ENCODE assay signal across 11 mouse cellular contexts in the genomic region with DNA sequence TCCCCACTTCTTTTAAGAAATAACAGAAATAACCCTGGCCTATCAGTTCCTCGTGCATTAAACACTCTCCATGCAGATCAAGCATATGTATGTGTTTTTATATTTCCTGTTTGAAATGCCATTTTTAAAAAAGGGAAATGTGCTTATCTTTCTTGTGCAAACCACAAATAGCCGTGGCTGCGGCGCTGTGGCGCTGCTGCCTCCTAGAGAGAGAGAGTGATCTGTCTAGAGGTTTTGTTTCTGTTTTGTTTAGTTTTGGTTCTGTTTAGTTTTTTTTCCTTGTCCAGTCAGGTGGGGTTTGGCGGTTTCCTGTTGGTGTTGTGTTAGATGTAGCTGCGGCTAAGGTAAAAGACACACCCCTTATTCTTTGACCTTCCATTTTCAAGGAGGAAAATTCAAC. TPM values are rescaled to one million over a fixed set of nuclear protein-coding genes. Genes with fewer than 3 reads are reported as not detected.
DNase-seq lines count a peak whose midpoint lies in the region; ATAC-seq lines count a peak whose summit lies in the region.
"Had no signal": no experiment of that assay in that cellular context is flagged by ENCODE, and none has a peak within 500 bp of the region (broad histone marks: within the 10 kb centered on the region; RNA-seq: fewer than 3 reads in every experiment).

No protein-coding gene starts in this region.

- WGBS in hindbrain, embryonic 12.5 days = 74% methylated on average over 7 of the region's 7 CpGs
- 76% methylated on average over 7 of the region's 7 CpGs for WGBS in midbrain, embryonic 15.5 days

- H3K36me3 ChIP-seq in hindbrain, embryonic 12.5 days = no peaks in the 10 kb centered on the region
- no peaks in the 10 kb centered on the region for H3K36me3 ChIP-seq in midbrain, embryonic 15.5 days (replicated peaks)
- H3K36me3 ChIP-seq: embryonic facial prominence, embryonic 12.5 days had no signal

- peak; percentile 4 for DNase-seq in right cerebral cortex, postnatal 4 days
- DNase-seq in right cerebral cortex, adult 18-20 months = no peak
- DNase-seq in thymus, postnatal 4 days = peak; percentile 47
- DNase-seq in cerebellum, postnatal 4 days (ENCODE audit: low spot score in 2 of 2) = no peak
- DNase-seq: midbrain, embryonic 14.5 days had no signal

- no peak overlapping the region for H3K9ac ChIP-seq in hindbrain, embryonic 12.5 days
- no peak overlapping the region for H3K9ac ChIP-seq in midbrain, embryonic 15.5 days
- H3K9ac ChIP-seq: embryonic facial prominence, embryonic 12.5 days had no signal

- H3K4me2 ChIP-seq in hindbrain, embryonic 12.5 days (replicated peaks) = no peak overlapping the region
- H3K4me2 ChIP-seq in midbrain, embryonic 15.5 days = no peak overlapping the region
- H3K4me2 ChIP-seq: embryonic facial prominence, embryonic 12.5 days; heart, embryonic 11.5 days had no signal

- no peaks in the 10 kb centered on the region for H3K27me3 ChIP-seq in hindbrain, embryonic 12.5 days
- H3K27me3 ChIP-seq in midbrain, embryonic 15.5 days (replicated peaks) = no peaks in the 10 kb centered on the region
- H3K27me3 ChIP-seq: embryonic facial prominence, embryonic 12.5 days had no signal

- no peaks in the 10 kb centered on the region for H3K4me1 ChIP-seq in hindbrain, embryonic 12.5 days
- no peaks in the 10 kb centered on the region for H3K4me1 ChIP-seq in midbrain, embryonic 15.5 days
- H3K4me1 ChIP-seq: embryonic facial prominence, embryonic 12.5 days had no signal

- ATAC-seq in inflammation-experienced regulatory T-cells, adult 6 months = peak; percentile 91
- ATAC-seq in monocyte, adult 5-6 weeks (replicated peaks; ENCODE audit: insufficient number of reproducible peaks, low FRiP score, low TSS enrichment, poor library complexity, severe bottlenecking) = peak; percentile 64
- no peak for ATAC-seq in hindbrain, embryonic 12.5 days (ENCODE audit: low FRiP score)
- no peak for ATAC-seq in midbrain, embryonic 15.5 days (replicated peaks)

- H3K4me3 ChIP-seq in hindbrain, embryonic 12.5 days = no peak overlapping the region
- no peak overlapping the region for H3K4me3 ChIP-seq in midbrain, embryonic 15.5 days
- H3K4me3 ChIP-seq: embryonic facial prominence, embryonic 12.5 days had no signal

- no peaks in the 10 kb centered on the region for H3K9me3 ChIP-seq in hindbrain, embryonic 12.5 days (replicated peaks)
- no peaks in the 10 kb centered on the region for H3K9me3 ChIP-seq in midbrain, embryonic 15.5 days
- H3K9me3 ChIP-seq: embryonic facial prominence, embryonic 12.5 days had no signal

- H3K27ac ChIP-seq in hindbrain, embryonic 12.5 days = no peak overlapping the region
- H3K27ac ChIP-seq in midbrain, embryonic 15.5 days = no peak overlapping the region
- H3K27ac ChIP-seq: embryonic facial prominence, embryonic 12.5 days had no signal

RNA-seq across cellular contexts. Expression of gene Ccnj, which starts 12.3 kb away (rescaled TPM):
- polyA plus RNA-seq in inflammation-experienced regulatory T-cells, adult 6 months (2017; shearing (Covaris generic)) = 1 to 10 TPM; 2.7 to 5.1 (median 4.8) TPM
- 4.8 to 11.1 TPM (median 4.9 TPM) in 3 replicates for total RNA-seq in monocyte, adult 5-6 weeks (2017)
- polyA plus RNA-seq in hindbrain, embryonic 12.5 days (2016; fragmentation: Nextera tagmentation; extraction: Ambion mirVana) = 27.8 and 29.3 TPM in 2 replicates
- polyA plus RNA-seq in midbrain, embryonic 15.5 days (2015; fragmentation: Nextera tagmentation; extraction: Ambion mirVana) = 20.8 and 21.2 TPM in 2 replicates

Comparison
In these comparisons a context has a peak if more than half of its experiments do, and no peak if none do; other contexts are left out.
1. DNase-seq: peak in right cerebral cortex, postnatal 4 days (single experiment) and thymus, postnatal 4 days (single experiment); none in right cerebral cortex, adult 18-20 months (single experiment) and cerebellum, postnatal 4 days (0 of 2).
2. ATAC-seq: peak in inflammation-experienced regulatory T-cells, adult 6 months (single experiment) and monocyte, adult 5-6 weeks (single experiment); none in hindbrain, embryonic 12.5 days (single experiment) and midbrain, embryonic 15.5 days (single experiment).